Mouse (Mus musculus): ENCODE measurements at regions not wholly inside any gene's neighbourhood (a gene's known extent, or its start where the extent isn't known, plus 50 kb on each side); places are given as distances from the start of the nearest gene placed in this dataset.

DNA sequence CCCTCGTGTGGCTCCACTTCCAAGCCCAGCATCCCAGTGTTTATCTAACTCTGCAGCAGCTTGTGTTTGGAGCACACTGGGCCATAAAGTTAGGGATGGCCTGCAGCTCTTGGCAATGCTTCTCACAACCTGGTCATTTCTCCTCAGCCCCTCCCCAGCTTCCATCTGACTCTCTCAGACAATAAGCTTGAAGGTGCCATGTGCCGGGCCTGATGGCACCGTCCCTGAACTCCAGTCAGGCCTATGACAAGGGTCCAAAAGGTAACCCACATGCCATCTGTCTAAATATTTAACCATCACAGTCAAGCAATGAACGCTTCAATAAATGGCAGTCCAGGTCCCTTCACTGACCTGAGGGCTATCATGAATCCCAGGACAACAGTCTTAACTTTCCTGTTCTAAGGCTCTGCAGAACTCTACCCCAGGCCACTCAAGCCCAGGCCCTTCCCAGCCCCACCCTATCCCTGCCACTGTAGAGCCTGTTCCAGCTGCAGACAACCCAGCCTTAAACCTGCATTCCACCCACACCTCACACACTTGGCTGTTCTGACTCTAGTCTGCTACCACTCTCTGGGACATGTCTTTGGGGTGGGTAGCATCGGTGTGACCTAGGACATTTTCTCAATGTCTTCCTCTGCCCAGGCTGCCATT is 111.8 kb downstream of the Banf2 start:
- no peaks in the 10 kb centered on the region for H3K36me3 ChIP-seq (ENCODE audit: control insufficient read depth, insufficient read depth, low read length)
- ATAC-seq (replicated peaks; ENCODE audit: low FRiP score): no peak
- no peaks in the 10 kb centered on the region for H3K4me1 ChIP-seq (replicated peaks; ENCODE audit: control insufficient read depth, insufficient read depth, low read length)
- no peaks in the 10 kb centered on the region for H3K9me3 ChIP-seq (ENCODE audit: control insufficient read depth, low read length)
- no peak overlapping the region for H3K9ac ChIP-seq (ENCODE audit: low read length)
- H3K4me3 ChIP-seq (ENCODE audit: low read depth, low read length): no peak overlapping the region
- no peaks in the 10 kb centered on the region for H3K27me3 ChIP-seq (ENCODE audit: control insufficient read depth, insufficient read depth, low read length)
- DNase-seq (ENCODE audit: low spot score): no peak
- WGBS: 89% methylated on average over 5 of the region's 5 CpGs
- H3K4me2 ChIP-seq (ENCODE audit: low read depth, low read length, severe bottlenecking): no peak overlapping the region
- no peak overlapping the region for H3K27ac ChIP-seq (ENCODE audit: low read depth, low read length)

DNA sequence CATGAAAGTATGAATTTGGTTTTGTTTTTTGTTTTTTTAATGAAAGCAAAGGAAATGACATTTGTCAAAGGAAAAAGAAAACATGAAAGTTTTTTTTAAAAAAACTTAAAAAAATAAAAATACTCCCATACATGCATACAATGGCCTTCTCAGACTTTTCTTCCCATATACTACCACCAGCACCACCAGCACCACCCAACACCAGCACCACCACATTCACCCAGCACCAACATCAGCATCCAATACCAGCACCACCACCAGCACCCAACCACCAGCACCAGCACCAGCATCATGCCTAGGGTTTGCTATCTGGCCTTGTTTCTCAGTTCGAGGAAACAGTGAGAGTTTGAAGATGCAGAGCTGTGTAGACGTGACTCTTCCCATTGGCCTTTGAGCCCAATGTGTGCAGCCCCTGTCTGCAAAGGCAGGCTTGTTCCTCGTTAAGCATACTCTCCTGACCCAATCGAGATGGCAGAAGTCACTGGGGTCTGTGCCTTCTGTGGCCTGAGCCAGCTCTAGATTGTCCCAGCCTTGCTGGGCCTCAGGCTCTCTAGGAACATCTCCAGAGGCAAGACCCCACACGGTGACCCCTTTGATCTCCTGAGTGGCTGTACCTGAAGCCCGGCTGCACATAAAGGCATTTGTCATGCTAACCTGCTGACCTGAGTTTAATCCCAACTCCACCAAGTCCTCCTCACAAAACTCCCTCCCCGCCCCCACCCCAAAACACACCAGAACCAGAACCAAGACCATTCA is 113.8 kb upstream of the Mgme1 start:
- no peak for ATAC-seq (replicated peaks; ENCODE audit: low FRiP score)
- Histone ChIP-seq H3K4me3 (ENCODE audit: low read depth, low read length) (no peak overlapping the region), H3K36me3 (ENCODE audit: control insufficient read depth, insufficient read depth, low read length) (no peaks in the 10 kb centered on the region), H3K9me3 (ENCODE audit: control insufficient read depth, low read length) (no peaks in the 10 kb centered on the region), H3K9ac (ENCODE audit: low read length) (no peak overlapping the region), H3K27ac (ENCODE audit: low read depth, low read length) (no peak overlapping the region), H3K27me3 (ENCODE audit: control insufficient read depth, insufficient read depth, low read length) (no peaks in the 10 kb centered on the region), H3K4me2 (ENCODE audit: low read depth, low read length, severe bottlenecking) (no peak overlapping the region), H3K4me1 (replicated peaks; ENCODE audit: control insufficient read depth, insufficient read depth, low read length) (0 out of 2 replicates have a peak, but pooled peaks cover 6% of the 10 kb centered on the region)
- DNase-seq (ENCODE audit: low spot score): no peak
- 26% methylated on average over 7 of the region's 7 CpGs for WGBS

DNA sequence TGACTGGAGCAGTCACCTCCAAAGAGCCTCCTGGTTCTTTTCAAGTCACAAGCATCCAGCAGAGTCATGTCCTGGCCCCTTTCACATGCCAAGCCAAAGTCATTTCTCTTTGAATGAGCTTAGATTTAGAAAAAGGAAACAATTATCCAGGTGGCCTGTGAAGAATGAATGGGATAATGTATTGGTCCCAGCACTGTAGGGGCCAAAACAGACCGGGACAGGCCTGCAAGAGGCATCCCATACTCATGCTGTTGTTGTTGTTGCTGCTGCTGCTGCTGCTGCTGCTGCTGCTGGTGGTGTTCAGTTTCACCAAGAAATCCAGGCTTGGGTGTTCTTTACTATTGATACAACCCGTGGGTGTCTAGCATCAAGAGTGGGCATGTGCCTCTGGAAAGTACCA is 113.1 kb upstream of the Mgme1 start:
- DNase-seq (ENCODE audit: low spot score): no peak
- WGBS: 5% methylated on average over 2 of the region's 2 CpGs

DNA sequence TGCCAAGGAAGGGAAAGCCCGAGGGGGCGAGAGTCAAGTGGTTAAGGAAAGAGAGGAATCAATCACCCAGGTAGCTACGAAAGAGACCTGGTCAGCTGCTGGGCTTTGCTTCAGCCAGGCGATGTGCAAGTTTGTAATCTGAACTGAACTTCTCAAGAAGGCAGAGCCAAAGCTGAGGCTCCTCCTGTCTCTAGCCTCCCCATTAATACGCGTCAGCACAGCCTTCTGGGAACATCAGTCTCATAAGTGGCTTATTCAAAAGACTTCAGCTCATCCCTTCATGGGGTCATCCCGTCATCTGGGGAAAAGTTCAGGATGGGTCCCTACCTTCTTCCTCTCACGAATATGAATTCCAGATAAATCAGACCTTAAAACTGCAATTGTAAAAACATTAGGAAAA is 112.2 kb upstream of the Mgme1 start:
- 0 out of 2 replicates have a peak, but pooled peaks cover 6% of the 10 kb centered on the region for H3K4me1 ChIP-seq (replicated peaks; ENCODE audit: control insufficient read depth, insufficient read depth, low read length)

More for the DNA sequence above, 113.1 kb upstream of the Mgme1 start:
- no peaks in the 10 kb centered on the region for H3K36me3 ChIP-seq (ENCODE audit: control insufficient read depth, insufficient read depth, low read length)
- no peak overlapping the region for H3K4me3 ChIP-seq (ENCODE audit: low read depth, low read length)
- no peaks in the 10 kb centered on the region for H3K9me3 ChIP-seq (ENCODE audit: control insufficient read depth, low read length)
- H3K27ac ChIP-seq (ENCODE audit: low read depth, low read length): no peak overlapping the region
- 0 out of 2 replicates have a peak, but pooled peaks cover 6% of the 10 kb centered on the region for H3K4me1 ChIP-seq (replicated peaks; ENCODE audit: control insufficient read depth, insufficient read depth, low read length)
- no peak overlapping the region for H3K4me2 ChIP-seq (ENCODE audit: low read depth, low read length, severe bottlenecking)
- ATAC-seq (replicated peaks; ENCODE audit: low FRiP score): no peak
- H3K27me3 ChIP-seq (ENCODE audit: control insufficient read depth, insufficient read depth, low read length): no peaks in the 10 kb centered on the region
- H3K9ac ChIP-seq (ENCODE audit: low read length): no peak overlapping the region

DNA sequence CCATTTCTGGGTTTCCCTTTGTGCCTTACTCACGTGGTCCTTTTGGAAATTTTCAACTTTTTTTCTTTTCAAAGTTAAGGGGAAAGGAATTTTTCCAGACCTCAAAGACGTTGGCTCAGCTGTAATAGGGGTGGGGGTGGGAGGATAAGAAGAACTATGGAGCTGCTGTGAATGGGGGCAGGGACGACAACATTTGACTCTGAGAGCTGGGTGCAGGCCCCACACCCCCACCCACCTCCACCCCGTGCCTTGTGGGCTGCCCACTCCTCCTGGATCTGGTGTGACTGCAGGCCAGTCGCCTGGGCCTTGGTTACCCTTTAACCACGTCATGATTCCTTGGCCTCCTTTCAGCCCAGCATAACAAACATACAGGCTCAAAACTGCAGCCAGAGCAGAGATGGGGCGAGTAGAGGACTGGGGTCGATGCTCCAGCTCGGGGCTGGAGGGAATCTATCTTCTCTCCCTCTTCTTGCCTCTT is 110.6 kb upstream of the Mgme1 start:
- no peaks in the 10 kb centered on the region; the same call in 1 of the 2 replicates for H3K27me3 ChIP-seq (ENCODE audit: control insufficient read depth, insufficient read depth, low read length)
- H3K4me1 ChIP-seq (replicated peaks; ENCODE audit: control insufficient read depth, insufficient read depth, low read length): 0 out of 2 replicates have a peak, but pooled peaks cover 6% of the 10 kb centered on the region
- no peak overlapping the region for H3K4me3 ChIP-seq (ENCODE audit: low read depth, low read length)
- ATAC-seq (replicated peaks; ENCODE audit: low FRiP score) (no peak), DNase-seq (ENCODE audit: low spot score) (no peak)
- WGBS: 58% methylated on average over 9 of the region's 9 CpGs
- no peak overlapping the region for H3K9ac ChIP-seq (ENCODE audit: low read length)
- H3K27ac ChIP-seq (ENCODE audit: low read depth, low read length): no peak overlapping the region
- no peak overlapping the region for H3K4me2 ChIP-seq (ENCODE audit: low read depth, low read length, severe bottlenecking)
- no peaks in the 10 kb centered on the region for H3K36me3 ChIP-seq (ENCODE audit: control insufficient read depth, insufficient read depth, low read length)
- no peaks in the 10 kb centered on the region for H3K9me3 ChIP-seq (ENCODE audit: control insufficient read depth, low read length)

More for the DNA sequence above, 112.2 kb upstream of the Mgme1 start:
- Histone ChIP-seq H3K9ac (ENCODE audit: low read length) (no peak overlapping the region), H3K4me3 (ENCODE audit: low read depth, low read length) (no peak overlapping the region), H3K9me3 (ENCODE audit: control insufficient read depth, low read length) (no peaks in the 10 kb centered on the region), H3K27ac (ENCODE audit: low read depth, low read length) (no peak overlapping the region), H3K27me3 (ENCODE audit: control insufficient read depth, insufficient read depth, low read length) (no peaks in the 10 kb centered on the region), H3K36me3 (ENCODE audit: control insufficient read depth, insufficient read depth, low read length) (no peaks in the 10 kb centered on the region), H3K4me2 (ENCODE audit: low read depth, low read length, severe bottlenecking) (no peak overlapping the region)
- ATAC-seq (replicated peaks; ENCODE audit: low FRiP score) (no peak), DNase-seq (ENCODE audit: low spot score) (no peak)
- WGBS: 50% methylated on average over 8 of the region's 8 CpGs

DNA sequence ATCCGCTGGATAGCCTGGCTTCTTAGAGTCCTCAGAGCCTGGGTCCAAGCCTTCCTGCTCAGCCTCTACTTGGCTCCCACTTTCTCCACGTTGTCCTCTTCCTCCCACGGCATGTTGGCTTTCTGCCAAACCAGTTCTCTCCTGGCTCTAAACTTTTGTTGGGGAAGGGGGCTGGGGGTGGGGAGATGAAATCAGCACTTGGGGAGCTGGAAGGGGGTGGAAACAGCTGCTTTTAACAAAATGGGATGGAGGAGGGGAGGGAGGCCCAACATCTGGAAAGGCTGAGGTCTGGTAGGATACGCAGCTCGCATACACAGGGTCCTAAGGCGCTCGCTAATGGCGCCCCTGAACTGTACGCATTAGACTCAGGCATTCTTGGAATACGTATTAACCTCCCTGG is 110.0 kb upstream of the Mgme1 start:
- Histone ChIP-seq H3K27me3 (ENCODE audit: control insufficient read depth, insufficient read depth, low read length) (no peaks in the 10 kb centered on the region; the same call in 1 of the 2 replicates), H3K4me1 (replicated peaks; ENCODE audit: control insufficient read depth, insufficient read depth, low read length) (0 out of 2 replicates have a peak, but pooled peaks cover 6% of the 10 kb centered on the region), H3K36me3 (ENCODE audit: control insufficient read depth, insufficient read depth, low read length) (no peaks in the 10 kb centered on the region), H3K9me3 (ENCODE audit: control insufficient read depth, low read length) (no peaks in the 10 kb centered on the region), H3K9ac (ENCODE audit: low read length) (no peak overlapping the region), H3K27ac (ENCODE audit: low read depth, low read length) (no peak overlapping the region), H3K4me2 (ENCODE audit: low read depth, low read length, severe bottlenecking) (no peak overlapping the region), H3K4me3 (ENCODE audit: low read depth, low read length) (no peak overlapping the region)
- no peak for DNase-seq (ENCODE audit: low spot score)
- ATAC-seq (replicated peaks; ENCODE audit: low FRiP score): no peak
- WGBS: 65% methylated on average over 10 of the region's 10 CpGs

DNA sequence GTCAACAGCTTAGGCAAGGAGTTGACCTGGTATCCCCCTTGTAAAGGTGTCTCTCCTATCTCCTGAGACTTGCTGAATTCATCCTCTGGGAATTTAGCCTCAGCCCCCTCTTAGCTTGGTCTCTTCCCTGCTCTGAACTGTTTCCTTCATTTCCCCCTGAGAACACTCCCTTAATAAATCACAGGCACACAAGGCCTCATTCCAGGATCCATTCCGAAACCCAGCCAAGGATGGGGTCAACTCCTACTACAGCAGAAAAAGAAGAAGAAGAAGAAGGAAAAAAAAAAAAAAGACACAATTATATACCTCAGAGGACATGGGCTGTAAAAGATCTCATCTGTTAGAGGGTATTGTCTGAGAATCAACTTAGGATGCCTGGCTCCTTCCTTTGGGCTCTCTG is 108.6 kb upstream of the Mgme1 start:
- H3K36me3 ChIP-seq (ENCODE audit: control insufficient read depth, insufficient read depth, low read length): no peaks in the 10 kb centered on the region
- peaks cover 2% of the 10 kb centered on the region; the same call in 1 of the 2 replicates for H3K4me1 ChIP-seq (replicated peaks; ENCODE audit: control insufficient read depth, insufficient read depth, low read length)
- H3K4me3 ChIP-seq (ENCODE audit: low read depth, low read length): no peak overlapping the region
- no peak overlapping the region for H3K9ac ChIP-seq (ENCODE audit: low read length)
- H3K27me3 ChIP-seq (ENCODE audit: control insufficient read depth, insufficient read depth, low read length): peaks cover 3% of the 10 kb centered on the region; the same call in 1 of the 2 replicates
- H3K4me2 ChIP-seq (ENCODE audit: low read depth, low read length, severe bottlenecking): no peak overlapping the region
- WGBS: 92% methylated on average over 1 of the region's 1 CpGs
- H3K9me3 ChIP-seq (ENCODE audit: control insufficient read depth, low read length): no peaks in the 10 kb centered on the region
- no peak overlapping the region for H3K27ac ChIP-seq (ENCODE audit: low read depth, low read length)
- no peak for DNase-seq (ENCODE audit: low spot score)
- ATAC-seq (replicated peaks; ENCODE audit: low FRiP score): no peak

DNA sequence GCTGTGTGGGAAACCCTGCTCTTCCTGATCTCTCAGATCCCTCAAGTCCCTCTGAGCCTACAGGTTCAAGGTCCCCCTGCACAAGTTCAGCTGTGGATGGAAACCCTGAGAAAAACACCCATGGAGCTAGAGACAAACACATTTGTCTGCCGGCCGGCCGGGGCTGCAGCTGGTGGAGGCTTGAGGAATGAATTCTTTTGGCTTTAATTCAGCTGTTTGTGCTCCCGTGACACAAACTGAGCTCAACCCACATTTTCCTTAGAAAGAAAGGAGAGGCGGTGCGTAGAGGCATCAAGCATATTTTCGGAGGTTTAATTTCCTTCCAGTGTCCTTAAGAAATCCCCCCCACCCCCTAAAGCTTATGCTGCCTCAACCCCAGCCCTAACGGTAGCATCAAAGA is 106.4 kb upstream of the Mgme1 start:
- H3K9ac ChIP-seq (ENCODE audit: low read length): no peak overlapping the region
- ATAC-seq (replicated peaks; ENCODE audit: low FRiP score) (no peak), DNase-seq (ENCODE audit: low spot score) (no peak)
- no peaks in the 10 kb centered on the region for H3K36me3 ChIP-seq (ENCODE audit: control insufficient read depth, insufficient read depth, low read length)
- H3K27me3 ChIP-seq (ENCODE audit: control insufficient read depth, insufficient read depth, low read length): peaks cover 3% of the 10 kb centered on the region; the same call in 1 of the 2 replicates
- H3K27ac ChIP-seq (ENCODE audit: low read depth, low read length): no peak overlapping the region
- no peak overlapping the region for H3K4me2 ChIP-seq (ENCODE audit: low read depth, low read length, severe bottlenecking)
- peaks cover 2% of the 10 kb centered on the region; the same call in 1 of the 2 replicates for H3K4me1 ChIP-seq (replicated peaks; ENCODE audit: control insufficient read depth, insufficient read depth, low read length)
- 12% methylated on average over 8 of the region's 8 CpGs for WGBS
- H3K4me3 ChIP-seq (ENCODE audit: low read depth, low read length): no peak overlapping the region
- no peaks in the 10 kb centered on the region for H3K9me3 ChIP-seq (ENCODE audit: control insufficient read depth, low read length)

Data from forebrain, embryonic 11.5 days (tissue).